Mouse (Mus musculus): ENCODE measurements around the gene Rita1.

DNA sequence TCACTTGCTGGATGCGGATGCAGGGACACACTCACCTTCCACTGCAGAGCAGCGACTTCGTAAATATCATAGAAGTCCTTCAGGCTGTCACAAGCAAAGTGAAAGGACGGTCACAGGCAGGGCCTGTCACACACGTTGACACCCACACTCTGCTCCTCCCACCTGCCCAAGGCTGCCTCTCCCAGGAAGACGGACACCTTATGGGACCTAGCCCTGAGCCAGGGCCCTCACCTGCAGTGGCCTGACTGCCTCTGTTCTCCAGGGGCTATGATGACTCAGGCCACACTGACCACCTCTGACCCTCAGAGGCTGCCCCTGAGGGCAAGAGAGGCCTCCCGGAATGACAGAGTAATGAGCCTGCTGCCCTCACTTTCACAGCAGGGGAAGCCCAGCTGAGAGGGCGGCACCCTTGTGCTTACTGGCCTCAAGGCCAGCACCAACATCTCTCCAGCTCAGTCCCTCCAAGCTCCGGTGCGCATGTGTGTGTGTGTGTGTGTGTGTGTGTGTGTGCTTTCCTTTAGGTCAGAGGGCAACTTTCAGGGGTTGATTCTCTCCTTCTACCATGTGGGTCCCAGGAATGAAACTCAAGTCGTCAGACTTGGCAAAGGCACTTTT lies 64.0 kb downstream of the Rita1 start:
- TF ChIP-seq POLR2A (IDR thresholded peaks at IDR 0.05; ENCODE audit: extremely low read depth, insufficient read depth, low read length), result no peak
- no peak for TF ChIP-seq CTCF (IDR thresholded peaks at IDR 0.05; ENCODE audit: extremely low read depth, insufficient read depth, low read length)
